Comparison of ENCODE assay signal across 8 mouse cellular contexts in the genomic region with DNA sequence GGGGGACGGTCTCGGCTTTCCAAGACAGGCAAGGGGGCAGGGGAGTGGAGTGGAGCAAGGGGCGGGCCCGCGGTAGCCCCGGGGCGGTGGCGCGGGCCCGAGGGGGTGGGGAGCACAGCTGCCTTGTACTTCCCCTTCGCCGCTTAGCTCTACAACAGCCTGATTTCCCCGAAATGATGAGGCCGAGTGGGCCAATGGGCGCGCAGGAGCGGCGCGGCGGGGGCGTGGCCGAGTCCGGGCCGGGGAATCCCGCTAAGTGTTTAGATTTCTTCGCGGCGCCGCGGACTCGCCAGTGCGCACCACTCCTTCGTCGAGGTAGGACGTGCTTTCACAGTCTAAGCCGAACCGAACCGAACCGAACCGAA. TPM values are rescaled to one million over a fixed set of nuclear protein-coding genes. Genes with fewer than 3 reads are reported as not detected.
DNase-seq lines count a peak whose midpoint lies in the region; ATAC-seq lines count a peak whose summit lies in the region.

A gene (plus strand): TSS at position 255 of the 365 bp plus-strand sequence.

- peaks cover 76% of the 10 kb centered on the region for H3K27me3 ChIP-seq in hindbrain, embryonic 10.5 days (ENCODE audit: insufficient read depth, poor library complexity, severe bottlenecking)
- H3K27me3 ChIP-seq in lung, embryonic 16.5 days (ENCODE audit: control insufficient read depth, insufficient read depth, low read depth, low read length) = no peaks in the 10 kb centered on the region

- WGBS in hindbrain, embryonic 10.5 days = under 1% methylated on average over 40 of the region's 40 CpGs
- under 1% methylated on average over 39 of the region's 40 CpGs for WGBS in lung, embryonic 16.5 days

- ATAC-seq in lung, embryonic 16.5 days (ENCODE audit: low read depth) = peak; percentile 96

- H3K4me3 ChIP-seq in hindbrain, embryonic 10.5 days = peak within 1 kb of the TSS; percentile 75
- peak within 1 kb of the TSS; percentile 83 for H3K4me3 ChIP-seq in lung, embryonic 16.5 days (ENCODE audit: low read length)

- peak within 1 kb of the TSS; percentile 82 for H3K27ac ChIP-seq in hindbrain, embryonic 10.5 days
- H3K27ac ChIP-seq in lung, embryonic 16.5 days (ENCODE audit: low read length) = peak within 1 kb of the TSS; percentile 88

- H3K36me3 ChIP-seq in hindbrain, embryonic 10.5 days = no peaks in the 10 kb centered on the region
- H3K36me3 ChIP-seq in lung, embryonic 16.5 days (ENCODE audit: control insufficient read depth, insufficient read depth, low read length) = peaks cover 2% of the 10 kb centered on the region; the same call in 1 of the 2 replicates

- peak within 1 kb of the TSS; percentile 61 for H3K4me2 ChIP-seq in lung, embryonic 16.5 days (ENCODE audit: low read depth, low read length)

- H3K9me3 ChIP-seq in hindbrain, embryonic 10.5 days = no peaks in the 10 kb centered on the region
- no peaks in the 10 kb centered on the region for H3K9me3 ChIP-seq in lung, embryonic 16.5 days (ENCODE audit: control insufficient read depth, low read length)

- peaks cover 17% of the 10 kb centered on the region for H3K4me1 ChIP-seq in hindbrain, embryonic 10.5 days (replicated peaks)
- H3K4me1 ChIP-seq in lung, embryonic 16.5 days (replicated peaks; ENCODE audit: control insufficient read depth, insufficient read depth, low read length) = peaks cover 14% of the 10 kb centered on the region

- H3K9ac ChIP-seq in lung, embryonic 16.5 days (ENCODE audit: low read length) = peak within 1 kb of the TSS; percentile 86

- peak; percentile 97 for DNase-seq in Muller cell, postnatal 12 days (ENCODE audit: inconsistent ontology term)
- peak; percentile 66 for DNase-seq in cerebellum, adult 9-11 months
- DNase-seq in frontal cortex, adult 2 months (ENCODE audit: extremely low spot score in 1 of 2, low spot score in 1 of 2) = peak; percentile 67 to 86
- peak; percentile 87 for DNase-seq in hindbrain, embryonic 10.5 days (ENCODE audit: low spot score)
- DNase-seq in layer of hippocampus, adult 9-11 months = peak; percentile 91
- DNase-seq in ovary, adult 18-20 months (ENCODE audit: low spot score) = peak; percentile 93
- peak; percentile 95 for DNase-seq in thymus, postnatal 0 days (ENCODE audit: low spot score)

RNA-seq across cellular contexts. Expression of the gene that starts here (rescaled TPM):
- 11.8 and 14.1 TPM in 2 replicates for polyA plus RNA-seq in frontal cortex, adult 2 months (2012; rRNA removed)
- 3.6 and 4.2 TPM in 2 replicates for polyA plus RNA-seq in hindbrain, embryonic 10.5 days (2016; fragmentation: Nextera tagmentation; extraction: Ambion mirVana)
- polyA plus RNA-seq in lung, embryonic 16.5 days (2015; fragmentation: Nextera tagmentation; extraction: Ambion mirVana) = 29.7 and 33.9 TPM in 2 replicates
- polyA plus RNA-seq in thymus, postnatal 0 days (2015; fragmentation: Nextera tagmentation; extraction: Ambion mirVana) = 105 and 114 TPM in 2 replicates

Comparison
In these comparisons a context has a peak if more than half of its experiments do, and no peak if none do; other contexts are left out.
1. Peak in every context shown above with its lines: DNase-seq, ATAC-seq, H3K4me3 ChIP-seq and H3K27ac ChIP-seq.